Mouse (Mus musculus) cortical plate, adult 2 months (tissue): Measurements from ENCODE around the gene Rpsa.

ENCODE experiments used
- CTCF ChIP-seq: fragments of 200-500 bp; IDR thresholded peaks from 2 replicates; pipeline ENCODE4 v1.5.1; 2011; ENCODE audit warnings: mild to moderate bottlenecking, control low read depth, low read length; ENCODE audit not compliant: insufficient read depth; ENCODE audit errors: extremely low read depth
- POLR2A ChIP-seq: fragments of 200-500 bp; IDR thresholded peaks from 2 replicates; pipeline ENCODE4 v1.6.1; 2011; ENCODE audit warnings: mild to moderate bottlenecking, low read length, control low read depth; ENCODE audit not compliant: insufficient read depth; ENCODE audit errors: extremely low read depth

DNA sequence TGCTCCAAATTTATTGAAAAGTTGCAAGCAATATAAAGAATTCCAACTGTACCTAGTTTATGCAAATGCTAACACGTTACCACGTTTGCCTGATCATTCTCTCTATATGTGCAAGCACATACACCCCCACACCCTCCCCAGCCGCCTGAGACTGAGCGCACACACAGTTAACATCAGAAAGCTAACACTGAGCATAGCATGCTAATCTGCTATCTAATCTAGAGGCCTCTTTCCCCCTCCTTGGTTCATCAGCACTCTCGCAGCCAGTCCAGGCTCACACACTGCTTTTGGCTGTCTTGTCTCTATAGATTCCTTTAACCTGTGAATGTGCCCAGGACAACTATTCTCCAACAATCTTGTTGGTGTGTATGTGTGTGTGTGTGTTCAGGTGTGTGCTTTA, 23.7 kb downstream of the Rpsa start:
- TF ChIP-seq POLR2A (no peak), CTCF (no peak)
